Mouse (Mus musculus) gastrocnemius, postnatal 10 days (tissue): ENCODE results near the gene Snx33. TPM values are rescaled to one million over a fixed set of nuclear protein-coding genes. Genes with fewer than 3 reads are reported as not detected.
"Not testable (repeated sequence)": the region's sequence is repeated elsewhere in the genome, so short reads cannot be mapped to it uniquely, and the experiment has no call there.

Experiments
- DNase-seq: peaks from one replicate; pipeline ENCODE4 v3.0.0; 2021; ENCODE audit warnings: mixed read lengths
- total RNA-seq, 2 experiments: library from RNA; stranded (reverse); gene quantifications; 2 replicates each; pipeline ENCODE4 v1.2.3; 2021

The Snx33 gene
- total RNA-seq, 2 experiments from 2014 or later: 7.0 to 9.3 TPM

GRCm38 (mm10) chr9:56926025-56926360, 2.2 kb downstream of the Snx33 start:
- DNase-seq: no peak

- no peak for DNase-seq
Measured at GRCm38 (mm10) chr9:56925291-56926024, 2.7 kb downstream of the Snx33 start.

- peak; percentile 81 for DNase-seq
Measured at GRCm38 (mm10) chr9:56924651-56925027, 3.5 kb downstream of the Snx33 start.

GRCm38 (mm10) chr9:56923841-56924650, 4.1 kb downstream of the Snx33 start:
- no peak for DNase-seq

- DNase-seq: no peak
Measured at GRCm38 (mm10) chr9:56922746-56923145, 5.4 kb downstream of the Snx33 start.

- no peak for DNase-seq
Measured at GRCm38 (mm10) chr9:56918466-56918865, 9.7 kb downstream of the Snx33 start.

- DNase-seq: no peak
Measured at GRCm38 (mm10) chr9:56917131-56917530, 11.0 kb downstream of the Snx33 start.

GRCm38 (mm10) chr9:56915695-56916410, 12.3 kb downstream of the Snx33 start:
- peak; percentile 44 for DNase-seq

- no peak for DNase-seq
Measured at GRCm38 (mm10) chr9:56915116-56915515, 13.1 kb downstream of the Snx33 start.

GRCm38 (mm10) chr9:56913991-56914390, 14.2 kb downstream of the Snx33 start:
- no peak for DNase-seq

GRCm38 (mm10) chr9:56911017-56911416, 17.2 kb downstream of the Snx33 start:
- no peak for DNase-seq

- DNase-seq: not testable (repeated sequence)
Measured at GRCm38 (mm10) chr9:56909991-56910390, 18.2 kb downstream of the Snx33 start.

- no peak for DNase-seq
Measured at GRCm38 (mm10) chr9:56907549-56907948, 20.6 kb downstream of the Snx33 start.

- DNase-seq: no peak
Measured at GRCm38 (mm10) chr9:56903662-56904061, 24.5 kb downstream of the Snx33 start.

GRCm38 (mm10) chr9:56901187-56901586, 27.0 kb downstream of the Snx33 start:
- DNase-seq: no peak

- DNase-seq: no peak
Measured at GRCm38 (mm10) chr9:56900571-56900970, 27.6 kb downstream of the Snx33 start.

GRCm38 (mm10) chr9:56900060-56900459, 28.1 kb downstream of the Snx33 start:
- no peak for DNase-seq

- no peak for DNase-seq
Measured at GRCm38 (mm10) chr9:56899409-56899808, 28.8 kb downstream of the Snx33 start.

- no peak for DNase-seq
Measured at GRCm38 (mm10) chr9:56896779-56897178, 31.4 kb downstream of the Snx33 start.

- peak; percentile 48 for DNase-seq
Measured at GRCm38 (mm10) chr9:56894006-56894405, 34.2 kb downstream of the Snx33 start.

- DNase-seq: no peak
Measured at GRCm38 (mm10) chr9:56893313-56893712, 34.9 kb downstream of the Snx33 start.

GRCm38 (mm10) chr9:56892111-56892510, 36.1 kb downstream of the Snx33 start:
- no peak for DNase-seq

- DNase-seq: no peak
Measured at GRCm38 (mm10) chr9:56891517-56892011, 36.6 kb downstream of the Snx33 start.
